Mouse (Mus musculus) gastrocnemius, postnatal 14 days (tissue): ENCODE data around the gene Olfr67. TPM values are rescaled to one million over a fixed set of nuclear protein-coding genes. Genes with fewer than 3 reads are reported as not detected.
"Not testable (repeated sequence)": the region's sequence is repeated elsewhere in the genome, so short reads cannot be mapped to it uniquely, and the experiment has no call there.

Experiments used
- DNase-seq: peaks from one replicate; pipeline ENCODE4 v3.0.0; 2021; ENCODE audit warnings: mixed read lengths
- intact Hi-C: fragments of 180-260 bp; cut with DNase I; formaldehyde crosslinking; loops from one replicate; pipeline ENCODE4 v1.15.1; 2025; ENCODE audit warnings: low total_unique reads
- total RNA-seq, 2 experiments: library from RNA; stranded (reverse); gene quantifications; 2 replicates each; pipeline ENCODE4 v1.2.3; 2021

Gene Olfr67
- total RNA-seq, 2 experiments from 2014 or later: not detected

DNA sequence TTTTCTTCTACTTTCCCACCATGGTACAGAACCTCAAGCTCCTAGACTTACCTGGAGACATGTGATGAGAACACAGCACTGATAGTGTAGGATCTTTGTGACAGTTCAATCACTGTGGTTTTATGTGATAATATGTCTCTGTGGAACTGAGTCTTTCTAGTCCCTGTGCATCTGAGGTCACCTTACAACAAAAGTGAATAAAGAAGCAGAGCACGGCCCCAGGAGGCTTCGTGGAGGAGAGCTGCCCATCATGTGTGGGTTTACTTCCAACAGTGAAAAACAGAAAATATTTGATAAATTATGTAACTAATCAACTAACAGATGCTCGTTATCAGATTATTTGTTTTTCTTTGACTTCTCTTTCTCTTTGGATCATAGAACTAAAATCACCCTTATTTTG is 12.0 kb downstream of the Olfr67 start, which contains the start of gene Olfr68:
Olfr68 (minus strand) TSS at position 101 of the 400 bp plus-strand sequence.
- no peak for DNase-seq
- intact Hi-C loops: no loop called here

GRCm38 (mm10) chr7:103777652-103778051 is 14.0 kb downstream of the Olfr67 start:
- intact Hi-C loops: not testable (repeated sequence)

DNA sequence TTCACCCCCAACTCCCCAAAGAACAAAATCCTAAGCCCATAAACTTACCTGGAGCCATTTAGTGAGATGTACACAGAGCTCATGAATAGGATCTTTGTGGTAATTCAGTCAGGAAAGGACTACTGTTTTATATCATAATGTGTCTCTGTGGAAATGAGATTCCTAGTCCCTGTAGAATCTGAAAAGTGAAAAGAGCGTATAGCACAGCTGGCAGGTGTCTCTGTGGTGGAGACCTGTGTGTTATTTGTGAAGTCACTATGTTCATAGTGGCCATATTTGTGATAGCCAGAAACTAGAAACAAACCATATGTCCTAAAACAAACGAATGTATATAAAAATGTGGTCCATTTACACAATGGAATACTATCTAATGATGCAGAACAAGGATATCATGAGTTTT is 20.1 kb downstream of the Olfr67 start, which contains the start of gene Olfr69:
Olfr69 (minus strand) TSS at position 101 of the 400 bp plus-strand sequence.
- DNase-seq: no peak
- intact Hi-C loops: no loop called here

More at GRCm38 (mm10) chr7:103777652-103778051, 14.0 kb downstream of the Olfr67 start:
- DNase-seq: not testable (repeated sequence)

- DNase-seq, intact Hi-C loops: not testable (repeated sequence)
These were observed 23.9 kb downstream of the Olfr67 start for GRCm38 (mm10) chr7:103767687-103768086.

GRCm38 (mm10) chr7:103762212-103762611 is 29.4 kb downstream of the Olfr67 start:
- intact Hi-C loops, DNase-seq: not testable (repeated sequence)

DNA sequence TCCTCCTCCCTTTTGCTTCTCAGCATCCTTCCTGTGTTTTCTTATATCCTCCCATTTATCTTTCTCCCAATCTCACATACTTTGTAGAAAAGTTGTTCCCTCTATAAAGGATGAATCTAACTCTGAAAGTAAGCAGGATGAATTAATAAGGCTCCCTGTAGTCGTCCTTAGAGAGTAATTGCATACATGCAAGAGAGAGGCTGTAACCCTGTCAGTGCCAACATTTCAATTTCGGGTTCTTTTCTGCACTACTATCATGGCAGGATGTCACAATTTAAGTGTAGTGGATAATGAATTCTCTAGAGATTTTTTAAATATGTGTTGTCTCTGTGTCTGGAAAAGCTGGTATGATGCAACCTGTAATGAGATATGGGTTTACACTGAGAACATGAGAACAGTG is 34.4 kb downstream of the Olfr67 start, which contains the start of gene Olfr630:
Olfr630 (minus strand) TSS at position 101 of the 400 bp plus-strand sequence.
- no peak for DNase-seq
- intact Hi-C loops: no loop called here

GRCm38 (mm10) chr7:103744843-103745242 is 46.8 kb downstream of the Olfr67 start, which contains the start of gene Olfr629:
Gene Olfr629, minus strand, starts transcription at chr7:103744943.
- DNase-seq: no peak
- intact Hi-C loops: no loop called here

Other genes with a start within 250 kb of the Olfr67 start
- gene Olfr612, start 249.1 kb downstream of the Olfr67 start, total RNA-seq: not detected
- not detected for gene Olfr613, start 243.7 kb downstream of the Olfr67 start, total RNA-seq
- not detected for gene Olfr615, start 235.7 kb downstream of the Olfr67 start, total RNA-seq
- gene Olfr616, start 222.7 kb downstream of the Olfr67 start, total RNA-seq: not detected
- gene Olfr617, start 218.8 kb downstream of the Olfr67 start, total RNA-seq: not detected
- not detected for gene Olfr618, start 201.7 kb downstream of the Olfr67 start, total RNA-seq
- not detected for gene Olfr619, start 191.2 kb downstream of the Olfr67 start, total RNA-seq
- not detected for gene Olfr620, start 179.3 kb downstream of the Olfr67 start, total RNA-seq
- not detected for gene Olfr622, start 149.1 kb downstream of the Olfr67 start, total RNA-seq
- gene Olfr623, start 128.1 kb downstream of the Olfr67 start, total RNA-seq: not detected
- not detected for gene Olfr624, start 120.6 kb downstream of the Olfr67 start, total RNA-seq
- gene Olfr625-ps1, start 109.1 kb downstream of the Olfr67 start, total RNA-seq: not detected
- not detected for gene Olfr243, start 77.2 kb downstream of the Olfr67 start, total RNA-seq
- gene Olfr628, start 61.4 kb downstream of the Olfr67 start, total RNA-seq: not detected
- not detected for gene Olfr629, start 46.9 kb downstream of the Olfr67 start, total RNA-seq
- gene Olfr630, start 34.5 kb downstream of the Olfr67 start, total RNA-seq: not detected
- not detected for gene Olfr69, start 20.2 kb downstream of the Olfr67 start, total RNA-seq
- gene Olfr68, start 12.1 kb downstream of the Olfr67 start, total RNA-seq: not detected
- gene Hbb-bt, start 22.2 kb upstream of the Olfr67 start, total RNA-seq: 100 to 1,000 TPM; 114 to 127 TPM
- 1,000 to 10,000 TPM; 1,097 to 1,122 TPM for gene Hbb-bs, start 36.3 kb upstream of the Olfr67 start, total RNA-seq
- not detected for gene Hbb-bh2, start 48.7 kb upstream of the Olfr67 start, total RNA-seq
- not detected for gene Hbb-bh1, start 51.3 kb upstream of the Olfr67 start, total RNA-seq
- not detected for gene Hbb-y, start 61.4 kb upstream of the Olfr67 start, total RNA-seq
- gene Olfr66, start 94.4 kb upstream of the Olfr67 start, total RNA-seq: not detected
- gene Olfr64, start 102.7 kb upstream of the Olfr67 start, total RNA-seq: not detected
- gene Olfr65, start 111.7 kb upstream of the Olfr67 start, total RNA-seq: not detected
- gene Olfr631, start 137.0 kb upstream of the Olfr67 start, total RNA-seq: not detected
- gene Olfr632, start 142.5 kb upstream of the Olfr67 start, total RNA-seq: not detected
- gene Olfr633, start 152.6 kb upstream of the Olfr67 start, total RNA-seq: not detected
- gene Olfr635, start 179.3 kb upstream of the Olfr67 start, total RNA-seq: not detected
- not detected for gene Olfr638, start 206.9 kb upstream of the Olfr67 start, total RNA-seq
- gene Olfr639, start 225.5 kb upstream of the Olfr67 start, total RNA-seq: not detected
- gene Olfr640, start 233.8 kb upstream of the Olfr67 start, total RNA-seq: not detected
- not detected for gene Olfr641, start 243.6 kb upstream of the Olfr67 start, total RNA-seq